Mouse (Mus musculus) thymus, adult 2 months (tissue): Measurements from ENCODE around the gene Clptm1l.

Experiments
- CTCF ChIP-seq: fragments of 200-500 bp; IDR thresholded peaks from 2 replicates; pipeline ENCODE4 v1.5.1; 2012; ENCODE audit warnings: mild to moderate bottlenecking, control low read depth, low read length, moderate library complexity, borderline replicate concordance; ENCODE audit not compliant: control insufficient read depth, poor library complexity, insufficient read depth; ENCODE audit errors: extremely low read depth
- POLR2A ChIP-seq: fragments of 200-500 bp; IDR thresholded peaks from 2 replicates; pipeline ENCODE4 v1.6.1; 2012; ENCODE audit warnings: mild to moderate bottlenecking, low read length, control low read depth, moderate library complexity; ENCODE audit not compliant: control insufficient read depth, poor library complexity, insufficient read depth; ENCODE audit errors: extremely low read depth

GRCm38 (mm10) chr13:73620637-73621036 lies 16.8 kb downstream of the Clptm1l start:
- no peak for TF ChIP-seq CTCF
- TF ChIP-seq POLR2A, result no peak
